Mouse (Mus musculus) forebrain, embryonic 16.5 days (tissue): ENCODE results near the gene Hgd. TPM values are rescaled to one million over a fixed set of nuclear protein-coding genes. Genes with fewer than 3 reads are reported as not detected.

Source experiments
- ATAC-seq: fragments of 200-750 bp; cut with Nextera tagmentation; 2 replicates; pipeline ENCODE4 v1.8.0; 2017; ENCODE audit warnings: mild to moderate bottlenecking, moderate library complexity
- H3K27ac ChIP-seq: fragments of 300-500 bp; sonication (generic); 2 replicates; pipeline ENCODE4 v1.5.1; 2014; ENCODE audit warnings: low read length, control low read depth
- H3K27me3 ChIP-seq: fragments of 300-500 bp; sonication (generic); replicated peaks from 2 replicates; pipeline ENCODE4 v1.6.1; 2014; ENCODE audit warnings: low read length; ENCODE audit not compliant: control insufficient read depth, insufficient read depth
- H3K36me3 ChIP-seq: fragments of 300-500 bp; sonication (generic); 2 replicates; pipeline ENCODE4 v1.6.1; 2014; ENCODE audit not compliant: control insufficient read depth, insufficient read depth
- H3K4me1 ChIP-seq: fragments of 300-500 bp; sonication (generic); replicated peaks from 2 replicates; pipeline ENCODE4 v1.6.1; 2014; ENCODE audit warnings: low read length; ENCODE audit not compliant: control insufficient read depth, insufficient read depth
- H3K4me2 ChIP-seq: fragments of 300-500 bp; sonication (generic); 2 replicates; pipeline ENCODE4 v1.6.1; 2014; ENCODE audit warnings: mild to moderate bottlenecking, low read length, control low read depth
- H3K4me3 ChIP-seq: fragments of 300-500 bp; sonication (generic); replicated peaks from 2 replicates; pipeline ENCODE4 v1.5.1; 2014; ENCODE audit warnings: mild to moderate bottlenecking, low read length, control low read depth
- H3K9ac ChIP-seq: fragments of 300-500 bp; sonication (generic); replicated peaks from 2 replicates; pipeline ENCODE4 v1.6.1; 2014; ENCODE audit warnings: low read depth, low read length, control low read depth
- H3K9me3 ChIP-seq: fragments of 300-500 bp; sonication (generic); 2 replicates; pipeline ENCODE4 v1.6.1; 2016; ENCODE audit warnings: low read length; ENCODE audit not compliant: control insufficient read depth
- WGBS: fragments of 180-500 bp; shearing (Covaris S2); extraction: QIAGEN DNeasy Blood & Tissue Kit; methylation state at CpG from one replicate; pipeline ENCODE4 v1.1.7; 2014; 5-methylcytosine and 5-hydroxymethylcytosine counted together
- polyA plus RNA-seq: library from polyadenylated mRNA; unstranded; fragments of >200 nt; fragmentation: Nextera tagmentation; extraction: Ambion mirVana; gene quantifications from 2 replicates; pipeline ENCODE4 v1.2.1, GENCODE M21; 2015

Hgd gene
- polyA plus RNA-seq, 1 experiment from 2014 or later = 0.23 TPM

DNA sequence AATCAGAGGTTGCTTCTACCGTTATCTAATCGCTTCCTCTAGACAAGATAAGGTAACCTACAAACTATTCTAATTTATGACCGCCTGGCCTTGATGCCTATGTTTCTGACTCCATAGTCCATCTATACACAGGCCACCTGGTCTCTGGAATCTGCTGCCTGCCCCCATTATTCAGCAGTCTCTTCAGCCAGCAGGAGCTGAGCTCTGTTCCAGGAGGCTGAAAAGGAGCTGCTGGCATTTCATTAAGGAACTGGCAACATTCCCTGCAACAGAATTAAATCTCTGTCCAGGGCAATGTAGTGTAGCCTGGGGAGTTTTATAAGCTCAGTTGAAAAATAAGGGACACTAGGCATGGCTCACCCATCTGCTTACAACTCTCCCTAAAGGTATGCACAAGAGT is 11.0 kb downstream of the Hgd start:
- no peak overlapping the region for H3K27ac ChIP-seq
- H3K9ac ChIP-seq = no peak overlapping the region
- H3K27me3 ChIP-seq = no peaks in the 10 kb centered on the region
- no peaks in the 10 kb centered on the region for H3K36me3 ChIP-seq
- no peak overlapping the region for H3K4me2 ChIP-seq
- peak; percentile 50 for ATAC-seq
- no peaks in the 10 kb centered on the region for H3K9me3 ChIP-seq
- H3K4me1 ChIP-seq = peaks cover 7% of the 10 kb centered on the region; the same call in 1 of the 2 replicates
- H3K4me3 ChIP-seq = no peak overlapping the region
- 66% methylated on average over 3 of the region's 3 CpGs for WGBS

- peaks cover 7% of the 10 kb centered on the region; the same call in 1 of the 2 replicates for H3K4me1 ChIP-seq
- ATAC-seq = no peak
- H3K4me2 ChIP-seq = no peak overlapping the region
- no peak overlapping the region for H3K4me3 ChIP-seq
- H3K27ac ChIP-seq = no peak overlapping the region
- 92% methylated on average over 8 of the region's 8 CpGs for WGBS
- H3K36me3 ChIP-seq = no peaks in the 10 kb centered on the region
- H3K27me3 ChIP-seq = no peaks in the 10 kb centered on the region
- no peak overlapping the region for H3K9ac ChIP-seq
- H3K9me3 ChIP-seq = no peaks in the 10 kb centered on the region
Measured at GRCm38 (mm10) chr16:37591551-37591950, 11.6 kb downstream of the Hgd start.

GRCm38 (mm10) chr16:37597412-37597811 is 17.5 kb downstream of the Hgd start:
- no peaks in the 10 kb centered on the region for H3K36me3 ChIP-seq
- no peaks in the 10 kb centered on the region for H3K9me3 ChIP-seq
- 0 out of 2 replicates have a peak, but pooled peaks cover 2% of the 10 kb centered on the region for H3K27me3 ChIP-seq
- no peak for ATAC-seq
- H3K4me2 ChIP-seq = no peak overlapping the region
- H3K4me3 ChIP-seq = no peak overlapping the region
- H3K4me1 ChIP-seq = no peaks in the 10 kb centered on the region
- no peak overlapping the region for H3K9ac ChIP-seq
- no peak overlapping the region for H3K27ac ChIP-seq
- WGBS = 84% methylated on average over 5 of the region's 5 CpGs

DNA sequence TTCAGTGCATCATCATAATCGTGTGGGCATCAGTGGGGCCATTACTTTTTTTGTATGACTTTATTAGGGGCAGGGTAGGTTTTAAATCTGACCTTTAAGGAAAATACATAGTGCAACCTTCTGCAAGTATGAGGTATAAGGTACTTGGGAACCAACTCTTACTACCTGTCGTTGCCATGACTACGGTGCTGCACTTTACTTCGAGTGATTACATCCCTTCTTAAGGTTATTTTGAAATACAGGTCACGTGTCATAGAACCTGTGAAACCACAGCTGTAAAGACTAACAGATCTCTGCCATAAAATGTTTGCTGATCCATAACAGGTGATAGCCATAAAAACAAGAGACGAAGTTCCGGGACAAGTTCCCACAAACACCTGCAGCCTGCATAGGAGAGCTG is 18.5 kb downstream of the Hgd start:
- Histone ChIP-seq H3K4me2 (no peak overlapping the region), H3K9me3 (no peaks in the 10 kb centered on the region), H3K4me1 (no peaks in the 10 kb centered on the region), H3K36me3 (no peaks in the 10 kb centered on the region), H3K4me3 (no peak overlapping the region), H3K9ac (no peak overlapping the region), H3K27me3 (0 out of 2 replicates have a peak, but pooled peaks cover 2% of the 10 kb centered on the region), H3K27ac (no peak overlapping the region)
- 92% methylated on average over 7 of the region's 7 CpGs for WGBS
- no peak for ATAC-seq

- Histone ChIP-seq H3K4me3 (no peak overlapping the region), H3K36me3 (no peaks in the 10 kb centered on the region), H3K4me1 (no peaks in the 10 kb centered on the region), H3K27me3 (0 out of 2 replicates have a peak, but pooled peaks cover 2% of the 10 kb centered on the region), H3K9ac (no peak overlapping the region), H3K4me2 (no peak overlapping the region), H3K27ac (no peak overlapping the region), H3K9me3 (no peaks in the 10 kb centered on the region)
- ATAC-seq = no peak
- WGBS = 88% methylated on average over 3 of the region's 3 CpGs
Measured at GRCm38 (mm10) chr16:37599326-37599725, 19.4 kb downstream of the Hgd start.

- no peak for ATAC-seq
- no peaks in the 10 kb centered on the region for H3K4me1 ChIP-seq
- WGBS = 97% methylated on average over 1 of the region's 1 CpGs
- no peak overlapping the region for H3K4me3 ChIP-seq
- no peaks in the 10 kb centered on the region for H3K9me3 ChIP-seq
- no peak overlapping the region for H3K4me2 ChIP-seq
- no peak overlapping the region for H3K27ac ChIP-seq
- no peak overlapping the region for H3K9ac ChIP-seq
- H3K36me3 ChIP-seq = no peaks in the 10 kb centered on the region
- 0 out of 2 replicates have a peak, but pooled peaks cover 2% of the 10 kb centered on the region for H3K27me3 ChIP-seq
Measured at GRCm38 (mm10) chr16:37603431-37603830, 23.5 kb downstream of the Hgd start.

DNA sequence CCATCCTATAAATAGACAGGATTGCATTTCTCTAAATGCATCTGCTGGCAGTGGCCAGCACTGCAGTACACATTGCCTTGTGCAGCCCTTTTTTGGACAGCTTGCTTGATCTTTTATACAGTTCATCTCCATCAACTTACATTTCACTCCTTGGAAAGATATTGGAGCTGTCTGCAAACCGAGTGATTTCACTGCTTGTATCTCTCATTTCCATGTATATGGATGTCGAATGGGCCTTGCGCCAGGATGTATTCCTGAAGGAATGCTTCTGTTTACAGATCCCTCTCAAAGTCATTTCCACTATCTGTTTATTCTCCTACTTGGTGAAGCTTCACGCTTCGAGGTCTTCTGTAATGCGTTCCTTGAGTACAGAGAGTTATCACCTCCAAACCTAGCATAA is 24.3 kb downstream of the Hgd start:
- no peaks in the 10 kb centered on the region for H3K9me3 ChIP-seq
- no peak overlapping the region for H3K27ac ChIP-seq
- 88% methylated on average over 6 of the region's 6 CpGs for WGBS
- H3K4me3 ChIP-seq = no peak overlapping the region
- no peaks in the 10 kb centered on the region for H3K4me1 ChIP-seq
- H3K27me3 ChIP-seq = 0 out of 2 replicates have a peak, but pooled peaks cover 2% of the 10 kb centered on the region
- H3K9ac ChIP-seq = no peak overlapping the region
- ATAC-seq = no peak
- no peaks in the 10 kb centered on the region for H3K36me3 ChIP-seq
- H3K4me2 ChIP-seq = no peak overlapping the region

DNA sequence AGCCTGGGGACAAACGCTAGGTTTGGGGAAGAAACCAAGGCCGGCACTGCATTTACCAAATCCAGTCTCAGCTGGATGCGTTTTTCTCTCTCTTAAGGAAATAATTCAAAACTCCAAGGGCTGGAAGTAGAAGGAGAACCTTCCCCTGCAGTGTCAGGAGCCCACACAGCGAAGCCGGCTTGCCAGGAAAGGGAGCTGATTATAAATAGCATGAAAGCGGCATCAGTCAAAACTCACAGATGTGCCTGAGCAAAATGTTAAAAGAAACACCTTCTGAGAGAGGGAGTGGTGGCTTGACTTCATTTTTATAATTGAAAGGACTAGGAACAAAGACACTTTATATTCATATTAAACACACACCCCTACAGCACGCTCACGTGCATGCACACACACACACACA is 30.4 kb downstream of the Hgd start:
- Histone ChIP-seq H3K27me3 (no peaks in the 10 kb centered on the region), H3K4me3 (no peak overlapping the region), H3K36me3 (no peaks in the 10 kb centered on the region), H3K4me1 (no peaks in the 10 kb centered on the region), H3K9ac (no peak overlapping the region), H3K4me2 (no peak overlapping the region), H3K27ac (no peak overlapping the region), H3K9me3 (no peaks in the 10 kb centered on the region)
- ATAC-seq = no peak
- 76% methylated on average over 8 of the region's 8 CpGs for WGBS

DNA sequence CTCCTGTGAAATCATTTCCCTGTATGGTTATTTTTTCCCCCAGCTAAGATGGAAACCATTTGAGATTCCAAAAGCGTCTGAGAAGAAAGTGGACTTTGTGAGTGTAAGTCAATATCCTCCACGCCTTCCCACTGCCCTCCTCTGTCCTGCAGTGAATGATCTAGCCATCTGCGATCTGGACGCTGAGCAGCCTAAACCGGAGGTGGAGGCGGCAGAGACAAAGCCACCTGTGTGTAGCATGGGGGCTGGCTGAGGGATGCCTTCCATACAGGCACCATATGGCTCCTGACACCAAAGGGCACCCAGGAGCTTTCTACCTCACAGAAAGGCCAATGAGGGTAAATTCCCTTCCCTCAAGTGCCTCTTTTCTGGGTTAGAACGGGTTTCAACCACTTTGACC is 31.1 kb downstream of the Hgd start:
- no peak overlapping the region for H3K27ac ChIP-seq
- H3K9ac ChIP-seq = no peak overlapping the region
- H3K27me3 ChIP-seq = no peaks in the 10 kb centered on the region
- H3K36me3 ChIP-seq = no peaks in the 10 kb centered on the region
- H3K4me1 ChIP-seq = no peaks in the 10 kb centered on the region
- H3K4me2 ChIP-seq = no peak overlapping the region
- no peak overlapping the region for H3K4me3 ChIP-seq
- 85% methylated on average over 7 of the region's 7 CpGs for WGBS
- H3K9me3 ChIP-seq = no peaks in the 10 kb centered on the region
- ATAC-seq = no peak

- ATAC-seq = no peak
- Histone ChIP-seq H3K27ac (no peak overlapping the region), H3K36me3 (no peaks in the 10 kb centered on the region), H3K4me2 (no peak overlapping the region), H3K9me3 (no peaks in the 10 kb centered on the region), H3K4me1 (no peaks in the 10 kb centered on the region), H3K27me3 (no peaks in the 10 kb centered on the region), H3K9ac (no peak overlapping the region), H3K4me3 (no peak overlapping the region)
- WGBS = 90% methylated on average over 5 of the region's 5 CpGs
Measured at GRCm38 (mm10) chr16:37612013-37612412, 32.1 kb downstream of the Hgd start.
